Mouse (Mus musculus) layer of hippocampus, adult 2 months (tissue): ENCODE measurements around the gene Mrps35. TPM values are rescaled to one million over a fixed set of nuclear protein-coding genes. Genes with fewer than 3 reads are reported as not detected.

Experiments used
- DNase-seq, 2 experiments: peaks; one replicate each; pipeline ENCODE4 v3.0.0; 2022; ENCODE audit warnings: low spot score in 2 of 2
- H3K27ac ChIP-seq: fragments of 200-600 bp; 2 replicates; pipeline ENCODE4 v1.8.1; 2022
- H3K4me3 ChIP-seq: fragments of 200-600 bp; 2 replicates; pipeline ENCODE4 v1.8.1; 2022; ENCODE audit warnings: mild to moderate bottlenecking
- CTCF ChIP-seq: fragments of 200-600 bp; conservative IDR thresholded peaks from 2 replicates; pipeline ENCODE4 v1.8.1; 2022; ENCODE audit warnings: antibody characterized with exemption, mild to moderate bottlenecking, moderate library complexity
- long read RNA-seq, 2 experiments: library from polyadenylated mRNA; stranded (forward); transcript quantifications; one replicate each; pipeline ENCODE4 v2.0.0; 2021; ENCODE audit warnings: borderline mapping rate in 2 of 2
- total RNA-seq, 2 experiments: library from RNA; stranded (reverse); gene quantifications; 2 replicates each; pipeline ENCODE4 v1.2.3; 2021

Mrps35 gene
- 10 to 100 TPM; 41.7 to 54.8 TPM for total RNA-seq
- long read RNA-seq, experiment 1, full-length matches to known transcripts: 17 of 22 reads
- long read RNA-seq, experiment 1, partial matches to known transcripts: 1 of 22 reads
- long read RNA-seq, experiment 1, other reads (novel, unspliced or antisense): 4 of 22 reads
- long read RNA-seq, experiment 2, full-length matches to known transcripts: 21 of 32 reads
- long read RNA-seq, experiment 2, partial matches to known transcripts: 3 of 32 reads
- long read RNA-seq, experiment 2, other reads (novel, unspliced or antisense): 8 of 32 reads

- TF ChIP-seq CTCF: peak; percentile 43
- H3K4me3 ChIP-seq: peak within 1 kb of the TSS; percentile 97
- DNase-seq: peak; percentile 88 to 92
- peak within 1 kb of the TSS; percentile 91 for H3K27ac ChIP-seq
Observed at GRCm38 (mm10) chr6:147042291-147043290, at the start of gene Mrps35. Mrps35 (plus strand) TSS chr6:147042764.

- Histone ChIP-seq H3K27ac (no peak overlapping the region), H3K4me3 (no peak overlapping the region)
- DNase-seq: peak; percentile 58 to 77
- TF ChIP-seq CTCF: peak; percentile 94
Observed at GRCm38 (mm10) chr6:146994236-146994635, 48.3 kb upstream of the Mrps35 start.

- Histone ChIP-seq H3K27ac (no peak overlapping the region), H3K4me3 (no peak overlapping the region)
- no peak for DNase-seq
- no peak for TF ChIP-seq CTCF
Observed at GRCm38 (mm10) chr6:146995391-146995790, 47.2 kb upstream of the Mrps35 start.

GRCm38 (mm10) chr6:146995878-146996277 lies 46.7 kb upstream of the Mrps35 start:
- DNase-seq: no peak
- H3K4me3 ChIP-seq: no peak overlapping the region
- TF ChIP-seq CTCF: no peak
- no peak overlapping the region for H3K27ac ChIP-seq

GRCm38 (mm10) chr6:146997006-146997405 lies 45.6 kb upstream of the Mrps35 start:
- Histone ChIP-seq H3K27ac (no peak overlapping the region), H3K4me3 (no peak overlapping the region)
- TF ChIP-seq CTCF: no peak
- no peak for DNase-seq

- no peak overlapping the region for H3K27ac ChIP-seq
- no peak for DNase-seq
- no peak for TF ChIP-seq CTCF
- no peak overlapping the region for H3K4me3 ChIP-seq
Observed at GRCm38 (mm10) chr6:146998710-146999109, 43.9 kb upstream of the Mrps35 start.

GRCm38 (mm10) chr6:146999302-146999701 lies 43.3 kb upstream of the Mrps35 start:
- TF ChIP-seq CTCF: no peak
- peak in 1 of 2 experiments; percentile 53 for DNase-seq
- H3K4me3 ChIP-seq: no peak overlapping the region
- H3K27ac ChIP-seq: no peak overlapping the region

- no peak for TF ChIP-seq CTCF
- no peak for DNase-seq
- no peak overlapping the region for H3K4me3 ChIP-seq
- H3K27ac ChIP-seq: no peak overlapping the region
Observed at GRCm38 (mm10) chr6:146999755-147000154, 42.8 kb upstream of the Mrps35 start.

GRCm38 (mm10) chr6:147008148-147008547 lies 34.4 kb upstream of the Mrps35 start:
- no peak overlapping the region for H3K4me3 ChIP-seq
- TF ChIP-seq CTCF: peak; percentile 86
- no peak overlapping the region for H3K27ac ChIP-seq
- DNase-seq: peak in 1 of 2 experiments; percentile 57

GRCm38 (mm10) chr6:147010358-147010757 lies 32.2 kb upstream of the Mrps35 start:
- Histone ChIP-seq H3K4me3 (no peak overlapping the region), H3K27ac (no peak overlapping the region)
- DNase-seq: no peak
- TF ChIP-seq CTCF: no peak

- no peak overlapping the region for H3K27ac ChIP-seq
- no peak overlapping the region for H3K4me3 ChIP-seq
- no peak for TF ChIP-seq CTCF
- DNase-seq: no peak
Observed at GRCm38 (mm10) chr6:147010811-147011520, 31.6 kb upstream of the Mrps35 start.

GRCm38 (mm10) chr6:147011555-147011954 lies 31.0 kb upstream of the Mrps35 start:
- TF ChIP-seq CTCF: no peak

GRCm38 (mm10) chr6:147011977-147012376 lies 30.6 kb upstream of the Mrps35 start:
- DNase-seq: no peak
- H3K27ac ChIP-seq: no peak overlapping the region
- no peak overlapping the region for H3K4me3 ChIP-seq
- TF ChIP-seq CTCF: no peak

More at GRCm38 (mm10) chr6:147011555-147011954, 31.0 kb upstream of the Mrps35 start:
- H3K4me3 ChIP-seq: no peak overlapping the region
- DNase-seq: no peak
- H3K27ac ChIP-seq: no peak overlapping the region
